Mouse (Mus musculus): ENCODE measurements at regions not wholly inside any gene's neighbourhood (a gene's known extent, or its start where the extent isn't known, plus 50 kb on each side); places are given as distances from the start of the nearest gene placed in this dataset.

DNA sequence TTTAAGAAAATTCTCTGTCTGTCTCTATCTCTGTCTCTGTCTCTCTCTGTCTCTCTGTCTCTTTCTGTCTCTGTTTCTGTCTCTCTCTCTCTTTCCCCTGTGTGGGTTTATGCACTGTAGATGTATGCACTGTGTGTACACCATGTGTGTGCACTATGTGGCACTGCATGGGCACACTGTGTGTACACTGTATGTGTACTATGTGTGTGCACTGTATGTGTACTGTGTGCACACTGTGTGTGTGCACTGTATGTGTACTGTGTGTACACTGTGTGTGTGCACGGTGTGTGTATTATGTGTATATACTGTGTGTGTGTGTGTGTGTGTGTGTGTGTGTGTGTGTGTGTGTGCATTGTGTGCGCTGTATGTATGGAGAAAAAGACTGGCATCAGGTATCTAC lies 281.5 kb upstream of the Dynlrb2 start:
- no peak for DNase-seq (ENCODE audit: low read depth, low spot score)
- Histone ChIP-seq H3K36me3 (ENCODE audit: control insufficient read depth in 1 of 2, insufficient read depth in 2 of 2, low read length in 2 of 2) (no peaks in the 10 kb centered on the region), H3K79me2 (ENCODE audit: control insufficient read depth, insufficient read depth, low read length, poor library complexity) (no peaks in the 10 kb centered on the region), H3K4me1 (ENCODE audit: control insufficient read depth in 1 of 2, insufficient read depth in 2 of 2, low read length in 2 of 2) (no peaks in the 10 kb centered on the region), H3K4me3 (ENCODE audit: control insufficient read depth in 1 of 2, insufficient read depth in 1 of 2, low read depth in 2 of 2, low read length in 2 of 2) (no peak overlapping the region), H3K27ac (ENCODE audit: control insufficient read depth, low read depth, low read length) (no peak overlapping the region), H3K9me3 (replicated peaks; ENCODE audit: insufficient read depth, low read length) (no peaks in the 10 kb centered on the region), H3K27me3 (ENCODE audit: control insufficient read depth in 1 of 2, insufficient read depth in 2 of 2, low read length in 2 of 2) (no peaks in the 10 kb centered on the region), H3K9ac (ENCODE audit: control insufficient read depth, low read depth, low read length, poor library complexity, severe bottlenecking) (no peak overlapping the region)
- TF ChIP-seq BHLHE40 (IDR thresholded peaks at IDR 0.05; ENCODE audit: borderline replicate concordance, low read depth, low read length) (no peak), RAD21 (IDR thresholded peaks at IDR 0.05; ENCODE audit: low read depth, low read length) (no peak)

DNA sequence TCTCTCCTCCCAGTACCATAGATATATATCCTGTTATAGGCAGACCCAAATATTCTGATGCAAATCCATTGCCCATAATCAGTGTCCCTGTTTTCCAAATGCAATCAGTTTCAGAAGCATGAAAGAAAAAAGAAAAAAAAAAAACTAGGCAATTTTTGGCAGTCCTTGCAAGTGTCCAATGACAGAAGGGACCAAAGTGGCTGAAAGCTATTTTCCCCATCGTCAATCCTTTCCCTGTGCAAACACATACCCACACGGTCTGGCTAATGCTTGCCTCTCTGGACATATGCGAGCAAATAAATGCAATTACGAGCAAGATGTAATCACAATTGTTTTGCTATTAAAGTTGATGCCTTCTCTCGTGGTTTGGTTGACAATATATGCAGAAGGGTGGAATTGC lies 288.9 kb upstream of the Dynlrb2 start:
- no peaks in the 10 kb centered on the region for H3K4me1 ChIP-seq (ENCODE audit: control insufficient read depth in 1 of 2, insufficient read depth in 2 of 2, low read length in 2 of 2)
- H3K79me2 ChIP-seq (ENCODE audit: control insufficient read depth, insufficient read depth, low read length, poor library complexity): no peaks in the 10 kb centered on the region
- DNase-seq (ENCODE audit: low read depth, low spot score): no peak
- no peaks in the 10 kb centered on the region for H3K27me3 ChIP-seq (ENCODE audit: control insufficient read depth in 1 of 2, insufficient read depth in 2 of 2, low read length in 2 of 2)
- H3K27ac ChIP-seq (ENCODE audit: control insufficient read depth, low read depth, low read length): no peak overlapping the region
- no peak for TF ChIP-seq MYB (IDR thresholded peaks at IDR 0.05; ENCODE audit: low read depth, low read length)
- no peak for TF ChIP-seq MAX (IDR thresholded peaks at IDR 0.05; ENCODE audit: low read length)
- TF ChIP-seq TBP (IDR thresholded peaks at IDR 0.05; ENCODE audit: low read depth, low read length): no peak
- no peak for TF ChIP-seq ZMIZ1 (IDR thresholded peaks at IDR 0.05; ENCODE audit: low read depth, low read length)
- TF ChIP-seq USF1 (IDR thresholded peaks at IDR 0.05; ENCODE audit: low read depth, low read length): no peak
- TF ChIP-seq MAFK (IDR thresholded peaks at IDR 0.05; ENCODE audit: borderline replicate concordance, low read depth, low read length): no peak
- no peak for TF ChIP-seq TCF12 (IDR thresholded peaks at IDR 0.05; ENCODE audit: low read depth, low read length)
- no peak for TF ChIP-seq ZNF384 (IDR thresholded peaks at IDR 0.05; ENCODE audit: low read depth, low read length)
- TF ChIP-seq GABPA (IDR thresholded peaks at IDR 0.05; ENCODE audit: low read depth, low read length): no peak
- TF ChIP-seq ELF1 (IDR thresholded peaks at IDR 0.05; ENCODE audit: low read depth, low read length): no peak
- no peak for TF ChIP-seq NELFE (IDR thresholded peaks at IDR 0.05; ENCODE audit: low read depth, low read length)
- no peak for TF ChIP-seq POLR2AphosphoS2 (IDR thresholded peaks at IDR 0.05; ENCODE audit: low read length)
- TF ChIP-seq SIN3A (IDR thresholded peaks at IDR 0.05; ENCODE audit: low read length): no peak
- TF ChIP-seq MEF2A (IDR thresholded peaks at IDR 0.05; ENCODE audit: extremely low read depth, insufficient replicate concordance, low read depth, low read length, poor library complexity, severe bottlenecking): no peak
- no peak for TF ChIP-seq MXI1 (IDR thresholded peaks at IDR 0.05; ENCODE audit: low read depth, low read length)
- no peak for TF ChIP-seq ZKSCAN1 (IDR thresholded peaks at IDR 0.05; ENCODE audit: low read depth, low read length)
- no peak for TF ChIP-seq ETS1 (IDR thresholded peaks at IDR 0.05; ENCODE audit: low read depth, low read length)
- no peak overlapping the region for H3K4me3 ChIP-seq (ENCODE audit: control insufficient read depth in 1 of 2, insufficient read depth in 1 of 2, low read depth in 2 of 2, low read length in 2 of 2)
- H3K9me3 ChIP-seq (replicated peaks; ENCODE audit: insufficient read depth, low read length): no peaks in the 10 kb centered on the region
- no peak overlapping the region for H3K9ac ChIP-seq (ENCODE audit: control insufficient read depth, low read depth, low read length, poor library complexity, severe bottlenecking)
- H3K36me3 ChIP-seq (ENCODE audit: control insufficient read depth in 1 of 2, insufficient read depth in 2 of 2, low read length in 2 of 2): no peaks in the 10 kb centered on the region

All from MEL (cell line).